Mouse (Mus musculus) heart, postnatal 0 days (tissue): Measurements from ENCODE around the gene Pde6c. TPM values are rescaled to one million over a fixed set of nuclear protein-coding genes. Genes with fewer than 3 reads are reported as not detected.

ENCODE experiments used
- ATAC-seq: fragments of 200-750 bp; cut with Nextera tagmentation; 2 replicates; pipeline ENCODE4 v1.8.0; 2017; ENCODE audit warnings: low read depth, moderate number of reproducible peaks, moderate library complexity; ENCODE audit not compliant: insufficient read depth
- DNase-seq: peaks from one replicate; pipeline ENCODE4 v3.0.0-alpha.2; 2016; ENCODE audit warnings: low spot score
- H3K27ac ChIP-seq: fragments of 300-500 bp; sonication (generic); 2 replicates; pipeline ENCODE4 v1.5.1; 2014; ENCODE audit warnings: low read depth, mild to moderate bottlenecking
- H3K27me3 ChIP-seq: fragments of 300-500 bp; sonication (generic); 2 replicates; pipeline ENCODE4 v1.6.1; 2014; ENCODE audit warnings: low read length, mixed read lengths; ENCODE audit not compliant: control insufficient read depth, insufficient read depth
- H3K36me3 ChIP-seq: fragments of 300-500 bp; sonication (generic); replicated peaks from 2 replicates; pipeline ENCODE4 v1.6.1; 2014; ENCODE audit warnings: low read length, mixed read lengths; ENCODE audit not compliant: control insufficient read depth, insufficient read depth
- H3K4me1 ChIP-seq: fragments of 300-500 bp; sonication (generic); 2 replicates; pipeline ENCODE4 v1.6.1; 2014; ENCODE audit warnings: antibody characterized with exemption; ENCODE audit not compliant: control insufficient read depth, insufficient read depth
- H3K4me2 ChIP-seq: fragments of 300-500 bp; sonication (generic); 2 replicates; pipeline ENCODE4 v1.6.1; 2014; ENCODE audit warnings: low read depth, mild to moderate bottlenecking, low read length, moderate library complexity
- H3K4me3 ChIP-seq: fragments of 300-500 bp; sonication (generic); 2 replicates; pipeline ENCODE4 v1.5.1; 2014; ENCODE audit warnings: low read depth, low read length
- H3K9ac ChIP-seq: fragments of 300-500 bp; sonication (generic); replicated peaks from 2 replicates; pipeline ENCODE4 v1.6.1; 2014; ENCODE audit warnings: low read depth, low read length, mixed read lengths
- H3K9me3 ChIP-seq: fragments of 300-500 bp; sonication (generic); replicated peaks from 2 replicates; pipeline ENCODE4 v1.6.1; 2016; ENCODE audit warnings: low read length; ENCODE audit not compliant: control insufficient read depth
- CTCF ChIP-seq: IDR thresholded peaks from 2 replicates; pipeline ENCODE4 v1.5.1; 2016; ENCODE audit warnings: antibody characterized with exemption, control low read depth, low read depth
- EP300 ChIP-seq: IDR thresholded peaks from 2 replicates; pipeline ENCODE4 v1.6.1; 2016; ENCODE audit warnings: antibody characterized with exemption, low read depth
- whole genome bisulfite sequencing: fragments of 180-500 bp; shearing (Covaris S2); extraction: QIAGEN DNeasy Blood & Tissue Kit; methylation state at CpG from one replicate; pipeline ENCODE4 v1.1.7; 2014; 5-methylcytosine and 5-hydroxymethylcytosine counted together
- polyA plus RNA-seq: library from polyadenylated mRNA; unstranded; fragments of >200 nt; fragmentation: Nextera tagmentation; extraction: Ambion mirVana; gene quantifications from 2 replicates; pipeline ENCODE4 v1.2.1, GENCODE M21; 2015
- total RNA-seq: library from RNA; depleted of rRNA; stranded (reverse); fragments of >200 nt; gene quantifications from 2 replicates; pipeline ENCODE4 v1.2.3, GENCODE M21; 2014; ENCODE audit warnings: low replicate concordance

Pde6c gene
- total and polyA plus RNA-seq, 2 experiments from 2014 or later = not detected

DNA sequence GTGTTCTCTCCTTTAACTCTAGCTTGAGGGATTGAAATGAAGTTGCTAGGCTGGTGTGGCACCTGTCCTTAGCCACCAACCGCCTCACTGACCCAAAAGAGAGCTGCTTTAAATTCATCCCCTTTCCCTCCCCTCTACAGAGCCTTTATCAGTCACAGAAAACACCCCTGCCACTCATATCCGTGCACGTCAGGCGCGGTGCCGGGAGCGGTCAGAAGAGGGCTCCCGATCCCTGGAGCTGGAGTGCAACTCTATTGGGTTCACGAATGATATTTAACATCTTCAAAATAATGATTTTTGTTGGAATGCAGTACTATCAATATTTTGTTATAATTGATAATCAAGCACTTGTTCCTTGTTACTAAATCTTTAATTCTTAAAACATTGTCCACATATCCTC, 74.1 kb downstream of the Pde6c start:
- TF ChIP-seq EP300 = no peak
- peak; percentile 51 for TF ChIP-seq CTCF
- DNase-seq = no peak
- Histone ChIP-seq H3K4me3 (no peak overlapping the region), H3K4me1 (no peaks in the 10 kb centered on the region), H3K4me2 (no peak overlapping the region), H3K9me3 (no peaks in the 10 kb centered on the region), H3K27ac (no peak overlapping the region), H3K36me3 (peaks cover 20% of the 10 kb centered on the region), H3K9ac (no peak overlapping the region), H3K27me3 (no peaks in the 10 kb centered on the region)
- ATAC-seq = no peak
- WGBS = 49% methylated on average over 9 of the region's 9 CpGs

DNA sequence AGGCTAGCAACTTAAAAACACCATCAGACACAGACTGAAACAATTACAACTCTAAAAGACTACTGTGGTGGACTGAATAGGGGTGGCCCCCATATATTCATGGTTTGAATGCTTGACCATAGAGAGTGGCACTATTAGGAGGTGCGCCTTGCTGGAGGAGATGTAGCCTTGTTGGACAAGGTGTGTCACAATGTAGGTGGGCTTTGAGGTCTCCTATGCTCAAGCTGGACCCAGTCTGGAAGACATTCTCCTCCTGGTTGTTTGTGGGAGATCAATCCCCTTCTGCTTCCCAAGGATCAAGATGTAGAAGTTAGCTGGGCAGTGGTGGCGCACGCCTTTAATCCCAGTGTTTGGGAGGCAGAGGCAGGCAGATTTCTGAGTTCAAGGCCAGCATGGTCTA, 85.1 kb downstream of the Pde6c start:
- DNase-seq (no peak), ATAC-seq (no peak)
- 95% methylated on average over 3 of the region's 3 CpGs for WGBS
- TF ChIP-seq CTCF = no peak
- no peak for TF ChIP-seq EP300
- H3K36me3 ChIP-seq = peaks cover 21% of the 10 kb centered on the region
- no peak overlapping the region for H3K4me3 ChIP-seq
- no peak overlapping the region for H3K4me2 ChIP-seq
- H3K9me3 ChIP-seq = no peaks in the 10 kb centered on the region
- H3K9ac ChIP-seq = no peak overlapping the region
- H3K27ac ChIP-seq = no peak overlapping the region
- no peaks in the 10 kb centered on the region for H3K27me3 ChIP-seq
- no peaks in the 10 kb centered on the region for H3K4me1 ChIP-seq

- peaks cover 5% of the 10 kb centered on the region; the same call in 1 of the 2 replicates for H3K36me3 ChIP-seq
- no peaks in the 10 kb centered on the region for H3K27me3 ChIP-seq
- DNase-seq (peak; percentile 15), ATAC-seq (peak; percentile 9; the same call in 1 of the 2 replicates)
- peak overlapping the region; percentile 72 for H3K4me3 ChIP-seq
- TF ChIP-seq CTCF (no peak), EP300 (no peak)
- peak overlapping the region; percentile 87 for H3K4me2 ChIP-seq
- peak overlapping the region; percentile 79 for H3K27ac ChIP-seq
- WGBS = 12% methylated on average over 12 of the region's 12 CpGs
- peaks cover 13% of the 10 kb centered on the region for H3K4me1 ChIP-seq
- H3K9me3 ChIP-seq = no peaks in the 10 kb centered on the region
- H3K9ac ChIP-seq = peak overlapping the region; percentile 61
Observed at GRCm38 (mm10) chr19:38223356-38223904, 90.8 kb downstream of the Pde6c start.

DNA sequence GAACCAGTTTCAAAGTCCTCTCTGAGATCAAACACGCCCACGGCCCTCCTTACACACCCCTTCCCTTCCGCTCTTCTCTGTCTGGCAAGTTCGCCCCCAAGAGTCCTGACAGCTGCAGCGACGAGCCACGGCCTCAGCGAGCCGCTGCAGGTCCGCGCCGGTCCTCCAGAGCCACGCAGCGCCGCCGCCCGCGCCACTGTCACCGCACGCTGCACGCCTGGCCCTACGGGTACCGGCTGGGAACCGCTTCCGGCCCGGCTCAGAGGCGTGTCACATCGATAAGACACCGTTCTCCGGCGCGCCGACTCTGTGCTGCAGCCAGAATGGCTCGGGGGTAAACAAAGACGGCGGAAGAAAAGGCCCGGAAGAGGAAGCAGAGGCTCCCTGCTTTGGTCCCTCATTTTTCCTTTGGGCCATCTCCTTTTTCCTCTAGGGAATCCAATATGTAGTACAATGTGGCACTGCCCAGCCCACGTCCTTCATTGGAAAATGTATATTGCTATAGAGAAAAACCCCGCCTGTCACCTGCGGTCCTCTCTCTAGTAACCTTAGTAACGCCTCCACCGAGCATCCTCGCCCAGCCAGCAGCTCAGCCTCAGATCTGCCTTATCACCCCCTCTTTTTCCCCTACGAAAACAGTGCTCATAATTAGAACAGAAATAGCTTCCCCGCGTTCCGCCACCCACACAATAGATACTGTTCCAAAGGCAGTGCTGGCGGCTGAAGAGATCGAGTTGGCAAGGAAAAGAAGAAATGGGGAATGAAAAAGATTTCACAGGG, 91.5 kb downstream of the Pde6c start, which contains the start of gene Fra10ac1:
Fra10ac1 (minus strand) TSS at position 252 of the 780 bp plus-strand sequence.
- under 1% methylated on average over 49 of the region's 49 CpGs for WGBS
- peak within 1 kb of the TSS; percentile 79 for H3K27ac ChIP-seq
- DNase-seq (peak; percentile 82), ATAC-seq (peak; percentile 96)
- H3K9ac ChIP-seq = peak within 1 kb of the TSS; percentile 61
- no peaks in the 10 kb centered on the region for H3K36me3 ChIP-seq
- peak within 1 kb of the TSS; percentile 87 for H3K4me2 ChIP-seq
- H3K4me3 ChIP-seq = peak within 1 kb of the TSS; percentile 72
- no peaks in the 10 kb centered on the region for H3K27me3 ChIP-seq
- TF ChIP-seq CTCF (peak; percentile 26; the same call in 1 of the 2 replicates), EP300 (no peak)
- H3K4me1 ChIP-seq = peaks cover 13% of the 10 kb centered on the region
- no peaks in the 10 kb centered on the region for H3K9me3 ChIP-seq

DNA sequence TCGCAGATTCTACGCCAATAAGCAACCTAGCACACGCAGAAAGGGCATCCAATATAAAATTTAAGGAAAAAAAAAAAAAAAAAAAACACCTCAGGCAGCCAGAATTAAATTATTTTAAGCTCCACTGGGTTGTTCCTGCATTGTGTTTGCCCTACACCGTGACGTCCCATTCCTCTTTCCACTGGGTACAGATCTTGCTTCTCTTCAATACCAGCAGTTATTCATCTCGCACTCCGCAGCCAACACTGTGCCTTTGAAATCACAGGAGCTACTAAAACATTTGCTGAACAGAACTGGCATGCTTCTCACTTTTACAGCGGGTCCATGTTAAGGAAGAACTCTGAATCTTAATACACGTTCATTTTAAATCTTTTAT, 92.1 kb downstream of the Pde6c start:
- Histone ChIP-seq H3K4me2 (peak overlapping the region; percentile 87), H3K36me3 (no peaks in the 10 kb centered on the region), H3K27me3 (no peaks in the 10 kb centered on the region), H3K4me3 (peak overlapping the region; percentile 72), H3K9me3 (no peaks in the 10 kb centered on the region), H3K9ac (peak overlapping the region; percentile 61), H3K27ac (peak overlapping the region; percentile 79; the same call in 1 of the 2 replicates), H3K4me1 (peaks cover 13% of the 10 kb centered on the region)
- DNase-seq (no peak), ATAC-seq (no peak)
- 18% methylated on average over 9 of the region's 9 CpGs for WGBS
- no peak for TF ChIP-seq CTCF
- TF ChIP-seq EP300 = no peak
